Mouse (Mus musculus) thymus, adult 18-20 months (tissue): Measurements from ENCODE around the gene Acd.

ENCODE experiments used
- DNase-seq, 2 experiments: peaks; one replicate each; pipeline ENCODE4 v3.0.0; 2022; ENCODE audit warnings: mixed read lengths in 2 of 2

Acd gene

GRCm38 (mm10) chr8:105700566-105700965 is 336 bp downstream of the Acd start:
- peak in 1 of 2 experiments; percentile 55 for DNase-seq

DNA sequence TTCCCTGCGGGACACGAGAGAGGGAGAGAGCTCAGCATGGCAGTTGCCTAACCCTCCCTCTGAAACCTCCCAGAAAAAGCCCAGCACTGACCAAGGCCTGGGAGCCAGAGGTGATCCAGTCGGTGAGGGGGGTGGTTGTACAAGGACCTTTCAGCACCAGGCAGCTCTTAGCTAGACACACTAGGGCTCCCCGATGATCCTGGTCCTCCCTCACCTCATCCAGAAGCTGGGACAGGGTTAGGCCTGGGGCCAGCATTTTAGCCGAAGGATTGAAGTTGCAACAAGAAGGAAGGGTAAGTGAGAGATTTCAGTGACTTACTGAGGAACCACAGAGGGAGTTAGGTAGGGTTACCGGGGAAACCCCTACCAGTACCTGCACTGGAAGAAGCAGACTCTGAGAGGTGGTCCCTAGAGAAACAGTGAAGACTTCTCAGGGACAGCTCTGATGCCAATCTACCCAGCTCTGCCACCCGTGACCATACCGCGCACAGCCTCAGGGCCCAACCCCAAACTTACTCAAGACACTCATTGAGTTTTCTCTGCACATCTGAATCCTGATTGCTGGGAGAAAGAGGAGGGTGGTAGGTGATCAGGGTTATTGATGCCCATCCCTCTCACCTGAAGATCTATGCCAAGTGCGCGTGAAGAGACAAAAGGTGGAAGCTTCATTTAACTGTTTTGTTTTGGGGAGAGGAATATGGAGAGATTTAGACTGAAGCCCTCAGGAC is 1.2 kb downstream of the Acd start:
- no peak for DNase-seq

DNA sequence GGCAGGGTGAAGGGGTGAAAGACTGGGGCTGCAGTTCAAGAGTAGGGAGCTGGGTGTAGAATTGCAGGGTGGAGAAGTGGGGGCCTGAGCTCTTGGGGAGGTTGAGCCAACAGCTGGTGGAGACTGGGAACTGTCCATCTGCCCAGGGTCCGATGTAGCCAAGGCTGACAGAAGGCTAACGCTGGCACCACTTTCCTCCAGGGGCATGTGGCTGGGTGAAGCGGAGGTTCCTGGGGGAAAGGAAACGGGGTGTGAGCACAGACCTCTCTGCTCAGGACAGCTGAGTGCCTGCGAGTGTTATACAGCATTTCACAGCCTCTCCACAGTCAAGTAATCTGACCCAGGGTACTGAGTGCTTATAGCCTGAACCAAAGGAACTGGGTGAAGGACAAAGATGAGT is 2.2 kb downstream of the Acd start:
- no peak for DNase-seq

DNA sequence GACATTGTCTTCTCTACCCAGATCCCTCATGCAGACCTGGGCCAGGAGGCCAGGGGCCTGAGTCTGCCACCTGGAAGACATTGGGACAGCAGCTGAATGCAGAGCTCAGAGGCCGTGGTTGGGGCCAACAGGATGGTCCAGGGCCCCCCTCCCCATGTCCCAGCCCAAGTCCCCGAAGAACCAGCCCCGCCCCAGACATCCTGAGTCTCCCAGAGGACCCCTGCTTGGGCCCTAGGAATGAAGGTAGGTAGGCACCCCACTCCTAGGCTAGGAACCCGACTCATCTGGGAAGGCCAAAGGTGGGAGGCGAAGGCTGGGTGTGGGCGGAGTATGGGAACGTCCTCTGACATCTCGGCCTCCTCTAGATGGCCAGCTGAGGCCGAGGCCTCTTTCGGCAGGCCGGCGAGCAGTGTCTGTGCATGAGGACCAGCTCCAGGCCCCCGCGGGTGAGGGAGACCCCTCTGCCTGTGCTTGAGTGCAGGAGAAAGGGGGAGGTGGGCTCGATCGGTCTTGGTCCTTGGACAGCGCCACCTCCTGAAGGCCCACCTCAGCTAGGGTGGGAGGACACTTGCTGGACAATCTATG is 3.6 kb downstream of the Acd start:
- peak in 1 of 2 experiments; percentile 9 for DNase-seq

GRCm38 (mm10) chr8:105695080-105695780 is 5.7 kb downstream of the Acd start:
- no peak for DNase-seq

- DNase-seq = peak in 1 of 2 experiments; percentile 14
Observed at GRCm38 (mm10) chr8:105694051-105694799, 6.7 kb downstream of the Acd start.

DNA sequence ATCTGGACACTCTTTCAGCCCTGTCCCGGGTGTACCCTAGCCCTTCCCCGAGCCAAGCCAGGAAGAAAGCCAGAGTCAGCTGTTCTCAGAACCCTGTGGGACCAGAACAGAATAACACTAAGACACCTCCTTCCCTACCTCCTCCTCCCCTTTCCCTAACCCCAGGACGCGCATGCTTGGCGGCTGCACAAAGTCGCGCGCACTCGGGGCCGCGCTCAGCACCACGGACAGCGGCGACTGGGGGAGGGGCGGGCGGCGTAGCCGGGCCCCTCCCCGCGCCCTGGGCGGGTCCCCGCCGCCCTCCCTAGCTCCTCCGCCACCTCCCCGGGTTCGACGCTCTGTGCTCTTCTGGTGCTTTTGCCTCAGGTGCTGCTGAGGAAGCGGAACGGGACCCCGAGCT is 7.3 kb downstream of the Acd start:
- DNase-seq = peak in 1 of 2 experiments; percentile 11

GRCm38 (mm10) chr8:105692449-105693182 is 8.3 kb downstream of the Acd start:
- DNase-seq = peak in 1 of 2 experiments; percentile 9

DNA sequence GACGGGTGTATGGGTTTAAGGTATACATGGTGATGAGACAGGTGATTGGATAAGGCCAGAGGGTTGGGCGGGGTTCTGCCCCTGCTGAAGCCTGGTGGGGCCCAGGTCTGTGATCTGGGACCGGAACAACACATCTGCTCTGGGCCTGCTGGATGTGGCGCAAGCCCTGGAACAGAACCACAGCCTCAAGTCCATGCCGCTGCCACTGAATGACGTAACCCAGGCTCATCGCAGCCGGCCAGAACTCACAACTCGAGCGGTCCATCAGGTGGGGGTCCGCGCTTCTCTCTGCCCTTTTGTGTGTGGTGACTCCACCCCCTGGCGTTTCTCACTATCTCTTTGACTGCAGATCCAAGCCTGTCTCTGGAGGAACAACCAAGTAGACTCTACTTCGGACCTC is 9.9 kb downstream of the Acd start:
- no peak for DNase-seq

GRCm38 (mm10) chr8:105689983-105690360 is 10.9 kb downstream of the Acd start:
- DNase-seq = no peak

DNA sequence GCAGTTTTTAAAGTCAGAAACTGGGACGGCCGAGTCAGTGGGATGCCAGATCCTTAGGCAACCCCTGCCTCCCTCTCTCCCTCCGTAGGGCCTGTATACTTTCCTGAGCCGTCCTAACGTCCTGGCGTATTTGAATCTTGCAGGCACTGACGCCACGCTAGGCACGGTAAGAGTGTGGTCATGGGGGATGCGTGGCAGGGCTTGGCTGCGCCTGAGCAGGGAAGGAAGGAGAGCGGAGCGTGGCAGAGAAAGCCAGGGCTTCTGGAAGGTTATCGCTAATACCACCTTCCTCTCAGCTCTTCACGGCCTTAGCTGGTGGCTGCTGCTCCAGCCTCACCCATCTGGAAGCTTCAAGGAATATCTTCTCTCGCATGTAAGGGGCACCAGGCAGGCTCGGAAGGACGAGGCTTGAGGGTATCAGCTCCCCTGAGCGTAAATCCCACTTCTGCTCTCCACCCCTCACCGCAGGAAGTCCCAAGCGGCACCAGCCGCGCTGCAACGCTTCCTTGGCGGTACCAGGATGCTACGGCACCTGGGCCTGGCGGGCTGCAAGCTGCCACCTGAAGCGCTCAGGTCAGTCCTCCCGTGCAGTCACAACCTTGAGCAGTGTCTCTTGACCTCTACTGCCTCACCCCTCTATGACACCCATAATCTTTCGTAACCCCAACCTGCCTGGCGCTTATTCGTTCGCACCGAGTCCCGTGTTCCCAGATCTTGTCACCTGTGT is 11.5 kb downstream of the Acd start:
- DNase-seq = no peak

GRCm38 (mm10) chr8:105688242-105688752 is 12.6 kb downstream of the Acd start:
- no peak for DNase-seq

GRCm38 (mm10) chr8:105687512-105687911 is 13.4 kb downstream of the Acd start:
- no peak for DNase-seq

DNA sequence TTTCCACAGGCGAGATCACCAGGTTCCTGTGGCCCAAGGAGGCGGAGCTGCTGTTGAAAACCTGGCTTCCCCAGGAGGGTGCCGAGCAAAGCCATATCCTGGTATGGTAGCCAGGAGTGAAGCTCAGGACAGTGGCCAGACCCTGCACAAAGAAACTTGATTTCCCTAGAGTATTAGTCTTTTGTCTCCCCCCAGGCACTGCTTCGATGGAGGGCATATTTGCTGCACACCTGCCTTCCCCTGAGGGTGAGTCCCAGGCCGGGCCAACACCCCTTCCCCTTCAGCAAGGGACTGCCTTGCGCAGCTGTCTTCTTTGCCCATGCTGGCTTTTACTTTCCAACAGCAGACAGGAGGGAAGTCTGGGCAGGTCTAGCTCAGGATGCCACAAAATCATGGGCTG is 14.4 kb downstream of the Acd start:
- peak in 1 of 2 experiments; percentile 58 for DNase-seq

DNA sequence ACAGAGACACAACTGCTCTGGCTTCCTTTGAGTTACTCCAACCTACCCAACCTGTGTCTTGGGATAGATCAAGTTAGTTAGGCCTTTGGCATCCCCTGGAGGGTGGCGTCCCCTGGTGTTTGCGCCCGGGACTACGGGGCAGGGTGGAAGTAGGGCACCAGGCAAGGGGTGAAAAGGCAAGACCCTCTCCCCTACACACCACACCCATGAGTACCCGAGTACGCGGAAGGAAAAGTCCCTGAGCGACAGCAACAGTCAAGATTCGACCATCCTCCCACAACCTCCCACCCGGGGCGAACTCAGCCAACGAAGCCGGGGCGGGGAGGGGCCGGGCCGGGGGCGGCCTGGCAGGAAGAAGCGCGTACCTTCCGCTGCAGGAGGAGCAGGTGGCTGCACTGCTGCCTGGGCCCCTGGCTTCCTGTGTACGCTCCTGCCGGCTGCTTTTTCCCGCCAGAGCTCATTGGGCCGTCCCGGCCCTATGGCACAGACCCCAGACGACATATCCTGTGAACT is 15.1 kb downstream of the Acd start, which contains the start of gene Carmil2:
Gene Carmil2, plus strand, starts transcription at position 479 of the 513 bp plus-strand sequence.
- DNase-seq = peak; percentile 94 to 96

DNA sequence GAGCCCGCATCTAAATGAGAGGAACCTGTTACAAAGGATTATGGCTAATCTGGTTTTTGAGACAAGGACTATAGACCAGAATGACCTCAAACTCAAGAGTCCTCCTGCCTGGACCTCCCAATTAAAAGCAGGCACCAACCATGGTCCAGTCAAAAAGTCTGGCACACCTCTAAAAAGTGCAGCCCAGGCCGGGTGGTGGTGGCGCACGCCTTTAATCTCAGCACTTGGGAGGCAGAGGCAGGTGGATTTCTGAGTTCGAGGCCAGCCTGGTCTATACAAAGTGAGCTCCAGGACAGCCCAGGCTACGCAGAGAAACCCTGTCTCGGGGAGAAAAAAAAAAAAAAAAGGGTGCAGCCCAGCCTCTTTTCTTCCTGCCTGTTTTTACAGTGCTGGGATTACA is 15.6 kb downstream of the Acd start:
- no peak for DNase-seq

GRCm38 (mm10) chr8:105677891-105678290 is 23.0 kb downstream of the Acd start:
- DNase-seq = no peak

DNA sequence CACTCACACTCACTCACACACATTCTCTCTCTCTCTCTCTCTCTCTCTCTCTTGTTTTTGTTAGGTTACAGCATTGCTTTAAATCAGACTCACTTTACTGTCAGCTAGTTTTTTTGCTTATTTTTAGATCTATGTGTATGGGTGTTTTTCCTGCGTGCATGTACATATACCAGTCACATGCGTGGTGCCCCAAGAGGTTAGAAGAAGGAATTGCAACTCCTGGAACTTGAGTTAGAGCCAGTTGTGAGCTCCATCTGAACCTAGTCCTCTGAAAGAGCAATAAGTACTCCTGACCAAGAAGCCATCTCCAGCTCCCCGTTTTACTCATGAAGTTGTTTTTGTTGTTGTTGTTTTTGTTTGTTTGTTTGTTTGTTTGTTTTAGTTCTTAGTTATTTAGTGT is 39.7 kb downstream of the Acd start:
- DNase-seq = no peak

GRCm38 (mm10) chr8:105657641-105658040 is 43.3 kb downstream of the Acd start:
- DNase-seq = no peak

GRCm38 (mm10) chr8:105648929-105649328 is 52.0 kb downstream of the Acd start:
- DNase-seq = no peak
